Mouse (Mus musculus) lung, embryonic 16.5 days (tissue): ENCODE measurements at regions not wholly inside any gene's neighbourhood (a gene's known extent, or its start where the extent isn't known, plus 50 kb on each side); places are given as distances from the start of the nearest gene placed in this dataset.

Experiments
- ATAC-seq: fragments of 200-750 bp; cut with Nextera tagmentation; 2 replicates; pipeline ENCODE4 v1.8.0; 2017; ENCODE audit warnings: low read depth, mild to moderate bottlenecking, moderate library complexity
- H3K27ac ChIP-seq: fragments of 300-500 bp; sonication (generic); 2 replicates; pipeline ENCODE4 v1.5.1; 2014; ENCODE audit warnings: mild to moderate bottlenecking, control low read depth, low read length
- H3K27me3 ChIP-seq: fragments of 300-500 bp; sonication (generic); 2 replicates; pipeline ENCODE4 v1.6.1; 2014; ENCODE audit warnings: low read depth, low read length, mixed read lengths; ENCODE audit not compliant: control insufficient read depth, insufficient read depth
- H3K36me3 ChIP-seq: fragments of 300-500 bp; sonication (generic); 2 replicates; pipeline ENCODE4 v1.6.1; 2014; ENCODE audit warnings: low read length; ENCODE audit not compliant: control insufficient read depth, insufficient read depth
- H3K4me1 ChIP-seq: fragments of 300-500 bp; sonication (generic); replicated peaks from 2 replicates; pipeline ENCODE4 v1.6.1; 2014; ENCODE audit warnings: low read length, mixed read lengths; ENCODE audit not compliant: control insufficient read depth, insufficient read depth
- H3K4me2 ChIP-seq: fragments of 300-500 bp; sonication (generic); 2 replicates; pipeline ENCODE4 v1.6.1; 2014; ENCODE audit warnings: low read depth, low read length, control low read depth
- H3K4me3 ChIP-seq: fragments of 300-500 bp; sonication (generic); 2 replicates; pipeline ENCODE4 v1.5.1; 2014; ENCODE audit warnings: mild to moderate bottlenecking, low read length, control low read depth
- H3K9ac ChIP-seq: fragments of 300-500 bp; sonication (generic); 2 replicates; pipeline ENCODE4 v1.6.1; 2014; ENCODE audit warnings: low read length, control low read depth
- H3K9me3 ChIP-seq: fragments of 300-500 bp; sonication (generic); 2 replicates; pipeline ENCODE4 v1.6.1; 2016; ENCODE audit warnings: low read length; ENCODE audit not compliant: control insufficient read depth
- WGBS: fragments of 180-500 bp; shearing (Covaris S2); extraction: QIAGEN DNeasy Blood & Tissue Kit; methylation state at CpG from one replicate; pipeline ENCODE4 v1.1.7; 2014; 5-methylcytosine and 5-hydroxymethylcytosine counted together

GRCm38 (mm10) chr6:52368734-52369412 lies 55.6 kb downstream of the Evx1 start:
- H3K27ac ChIP-seq = no peak overlapping the region

GRCm38 (mm10) chr6:52370806-52371360 lies 57.6 kb downstream of the Evx1 start:
- Histone ChIP-seq H3K4me3 (no peak overlapping the region), H3K9me3 (no peaks in the 10 kb centered on the region), H3K27ac (no peak overlapping the region), H3K36me3 (no peaks in the 10 kb centered on the region), H3K27me3 (no peaks in the 10 kb centered on the region), H3K9ac (no peak overlapping the region), H3K4me2 (no peak overlapping the region), H3K4me1 (peaks cover 5% of the 10 kb centered on the region)
- ATAC-seq = no peak
- WGBS = 88% methylated on average over 8 of the region's 8 CpGs

More at GRCm38 (mm10) chr6:52368734-52369412, 55.6 kb downstream of the Evx1 start:
- Histone ChIP-seq H3K4me1 (peaks cover 5% of the 10 kb centered on the region), H3K27me3 (no peaks in the 10 kb centered on the region), H3K9me3 (no peaks in the 10 kb centered on the region), H3K4me2 (no peak overlapping the region), H3K36me3 (no peaks in the 10 kb centered on the region), H3K9ac (no peak overlapping the region), H3K4me3 (no peak overlapping the region)
- WGBS = 22% methylated on average over 12 of the region's 12 CpGs
- ATAC-seq = no peak

GRCm38 (mm10) chr6:52379146-52379545 lies 65.8 kb downstream of the Evx1 start:
- ATAC-seq = peak; percentile 47; the same call in 1 of the 2 replicates

GRCm38 (mm10) chr6:52379588-52379987 lies 66.3 kb downstream of the Evx1 start:
- Histone ChIP-seq H3K27ac (no peak overlapping the region), H3K27me3 (no peaks in the 10 kb centered on the region), H3K36me3 (no peaks in the 10 kb centered on the region), H3K4me2 (no peak overlapping the region), H3K4me1 (0 out of 2 replicates have a peak, but pooled peaks cover 4% of the 10 kb centered on the region), H3K9me3 (no peaks in the 10 kb centered on the region), H3K4me3 (no peak overlapping the region), H3K9ac (no peak overlapping the region)
- 27% methylated on average over 5 of the region's 5 CpGs for WGBS
- ATAC-seq = peak; percentile 70; the same call in 1 of the 2 replicates

More at GRCm38 (mm10) chr6:52379146-52379545, 65.8 kb downstream of the Evx1 start:
- 44% methylated on average over 3 of the region's 3 CpGs for WGBS
- 0 out of 2 replicates have a peak, but pooled peaks cover 4% of the 10 kb centered on the region for H3K4me1 ChIP-seq
- H3K4me3 ChIP-seq = no peak overlapping the region
- peak overlapping the region; percentile 39; the same call in 1 of the 2 replicates for H3K27ac ChIP-seq
- no peaks in the 10 kb centered on the region for H3K36me3 ChIP-seq
- no peak overlapping the region for H3K9ac ChIP-seq
- no peaks in the 10 kb centered on the region for H3K27me3 ChIP-seq
- no peak overlapping the region for H3K4me2 ChIP-seq
- no peaks in the 10 kb centered on the region for H3K9me3 ChIP-seq

- Histone ChIP-seq H3K4me3 (no peak overlapping the region), H3K9ac (no peak overlapping the region), H3K27ac (no peak overlapping the region), H3K9me3 (no peaks in the 10 kb centered on the region), H3K36me3 (no peaks in the 10 kb centered on the region), H3K4me2 (no peak overlapping the region), H3K4me1 (no peaks in the 10 kb centered on the region), H3K27me3 (no peaks in the 10 kb centered on the region)
- 71% methylated on average over 2 of the region's 2 CpGs for WGBS
- no peak for ATAC-seq
Measured at GRCm38 (mm10) chr6:52385044-52385443, 71.7 kb downstream of the Evx1 start.

- 58% methylated on average over 5 of the region's 5 CpGs for WGBS
- no peak overlapping the region for H3K27ac ChIP-seq
- no peak overlapping the region for H3K4me3 ChIP-seq
- H3K27me3 ChIP-seq = no peaks in the 10 kb centered on the region; the same call in 1 of the 2 replicates
- H3K4me1 ChIP-seq = no peaks in the 10 kb centered on the region
- no peaks in the 10 kb centered on the region for H3K36me3 ChIP-seq
- no peak overlapping the region for H3K9ac ChIP-seq
- H3K4me2 ChIP-seq = no peak overlapping the region
- H3K9me3 ChIP-seq = no peaks in the 10 kb centered on the region
- ATAC-seq = no peak
Measured at GRCm38 (mm10) chr6:52401404-52401803, 88.1 kb downstream of the Evx1 start.

- no peak overlapping the region; the same call in 1 of the 2 replicates for H3K27ac ChIP-seq
Measured at GRCm38 (mm10) chr6:52409991-52410390, 96.7 kb downstream of the Evx1 start.

GRCm38 (mm10) chr6:52410711-52411110 lies 97.4 kb downstream of the Evx1 start:
- peak; percentile 87; the same call in 1 of the 2 replicates for ATAC-seq
- Histone ChIP-seq H3K9me3 (no peaks in the 10 kb centered on the region), H3K4me3 (no peak overlapping the region), H3K9ac (no peak overlapping the region), H3K4me2 (no peak overlapping the region), H3K36me3 (no peaks in the 10 kb centered on the region), H3K27me3 (no peaks in the 10 kb centered on the region), H3K4me1 (0 out of 2 replicates have a peak, but pooled peaks cover 10% of the 10 kb centered on the region), H3K27ac (peak overlapping the region; percentile 61)
- WGBS = 24% methylated on average over 5 of the region's 5 CpGs

More at GRCm38 (mm10) chr6:52409991-52410390, 96.7 kb downstream of the Evx1 start:
- Histone ChIP-seq H3K4me1 (0 out of 2 replicates have a peak, but pooled peaks cover 10% of the 10 kb centered on the region), H3K4me3 (no peak overlapping the region), H3K27me3 (no peaks in the 10 kb centered on the region), H3K4me2 (no peak overlapping the region), H3K36me3 (no peaks in the 10 kb centered on the region), H3K9ac (no peak overlapping the region), H3K9me3 (no peaks in the 10 kb centered on the region)
- ATAC-seq = no peak
- WGBS = 85% methylated on average over 4 of the region's 4 CpGs

- no peaks in the 10 kb centered on the region for H3K27me3 ChIP-seq
- WGBS = 80% methylated on average over 2 of the region's 2 CpGs
- no peak; the same call in 1 of the 2 replicates for ATAC-seq
- no peak overlapping the region for H3K4me3 ChIP-seq
- H3K4me2 ChIP-seq = no peak overlapping the region
- peak overlapping the region; percentile 54 for H3K27ac ChIP-seq
- peaks cover 11% of the 10 kb centered on the region for H3K4me1 ChIP-seq
- H3K36me3 ChIP-seq = no peaks in the 10 kb centered on the region
- H3K9ac ChIP-seq = no peak overlapping the region
- no peaks in the 10 kb centered on the region for H3K9me3 ChIP-seq
Measured at GRCm38 (mm10) chr6:52411302-52411701, 98.0 kb downstream of the Evx1 start.
